Comparison of ENCODE assay signal across 19 mouse cellular contexts in the genomic region with DNA sequence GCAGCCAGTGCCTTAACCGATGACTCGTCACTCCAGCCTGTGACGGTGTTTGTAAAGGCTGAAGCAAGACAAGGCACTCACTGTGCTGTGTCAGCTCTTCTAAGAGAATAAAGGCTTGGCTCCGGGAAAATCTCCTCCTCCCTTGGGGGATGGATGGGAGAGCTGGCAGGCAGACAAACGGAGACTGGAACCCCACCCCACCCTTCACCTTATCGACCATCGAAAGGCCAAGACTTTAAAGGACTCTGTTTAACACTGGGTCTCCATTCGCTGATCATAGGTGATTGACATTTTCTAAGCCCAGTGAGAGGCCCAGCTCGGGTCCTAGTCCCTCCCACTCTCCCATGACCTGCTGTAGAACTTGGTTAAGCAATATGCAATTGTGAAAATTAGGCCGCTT. TPM values are rescaled to one million over a fixed set of nuclear protein-coding genes. Genes with fewer than 3 reads are reported as not detected.
"Had no signal": no experiment of that assay in that cellular context is flagged by ENCODE, and none has a peak within 500 bp of the region (broad histone marks: within the 10 kb centered on the region; RNA-seq: fewer than 3 reads in every experiment).

No protein-coding gene starts in this region.

- H3K27me3 ChIP-seq: kidney, embryonic 15.5 days; limb, embryonic 12.5 days; limb, embryonic 15.5 days; midbrain, embryonic 13.5 days had no signal

- H3K36me3 ChIP-seq: kidney, embryonic 15.5 days; limb, embryonic 12.5 days; limb, embryonic 15.5 days; midbrain, embryonic 13.5 days had no signal

- H3K27ac ChIP-seq: kidney, embryonic 15.5 days; limb, embryonic 12.5 days; limb, embryonic 15.5 days; liver, embryonic 14.5 days; macrophage; midbrain, embryonic 13.5 days had no signal

- H3K4me1 ChIP-seq: kidney, embryonic 15.5 days; limb, embryonic 12.5 days; midbrain, embryonic 13.5 days had no signal

- H3K4me3 ChIP-seq: kidney, embryonic 15.5 days; limb, embryonic 12.5 days; limb, embryonic 15.5 days; midbrain, embryonic 13.5 days had no signal

- DNase-seq: kidney, postnatal 10 days; kidney, postnatal 36 days; layer of hippocampus, postnatal 36 days; left cerebral cortex, postnatal 4 days; liver, postnatal 0 days; lung, embryonic 14.5 days; right cerebral cortex, postnatal 14 days; right cerebral cortex, postnatal 4 days; thymus, postnatal 25 days had no signal

- H3K4me2 ChIP-seq: kidney, embryonic 15.5 days; limb, embryonic 12.5 days; limb, embryonic 15.5 days; liver, embryonic 11.5 days; lung, embryonic 14.5 days; midbrain, embryonic 13.5 days had no signal

- ATAC-seq: liver, postnatal 0 days; lung, postnatal 0 days; midbrain, embryonic 13.5 days had no signal

- H3K9me3 ChIP-seq: kidney, embryonic 15.5 days; limb, embryonic 12.5 days; limb, embryonic 15.5 days; midbrain, embryonic 13.5 days had no signal

- H3K9ac ChIP-seq: kidney, embryonic 15.5 days; limb, embryonic 12.5 days; limb, embryonic 15.5 days; liver, embryonic 14.5 days; liver, postnatal 0 days; lung, embryonic 14.5 days; midbrain, embryonic 13.5 days had no signal

RNA-seq across cellular contexts. Expression of gene Spns3, which starts 8.4 kb away (rescaled TPM):
- polyA plus RNA-seq: limb, embryonic 12.5 days; lung, embryonic 14.5 days; macrophage; midbrain, embryonic 13.5 days; midbrain, postnatal 0 days; stomach, embryonic 14.5 days had no signal

RNA-seq across cellular contexts. Expression of gene Spns2, which starts 52.2 kb away (rescaled TPM):
- polyA plus RNA-seq: macrophage had no signal
